9 mouse cellular contexts compared by ENCODE assay signal in genomic region chr6:121462628-121463340, GRCm38 (mm10). TPM values are rescaled to one million over a fixed set of nuclear protein-coding genes. Genes with fewer than 3 reads are reported as not detected.
DNase-seq lines count a peak whose midpoint lies in the region; ATAC-seq and TF ChIP-seq lines count a peak whose summit lies in the region.
"Had no signal": no experiment of that assay in that cellular context is flagged by ENCODE, and none has a peak within 500 bp of the region (broad histone marks: within the 10 kb centered on the region; RNA-seq: fewer than 3 reads in every experiment).

No protein-coding gene starts in this region.

- no peaks in the 10 kb centered on the region for H3K9me3 ChIP-seq in heart, embryonic 16.5 days (replicated peaks; ENCODE audit: control insufficient read depth, low read length)
- no peaks in the 10 kb centered on the region for H3K9me3 ChIP-seq in E14TG2a.4 (ENCODE audit: low read length)
- no peaks in the 10 kb centered on the region for H3K9me3 ChIP-seq in forebrain, embryonic 13.5 days (replicated peaks)
- no peaks in the 10 kb centered on the region for H3K9me3 ChIP-seq in liver, embryonic 12.5 days (replicated peaks)

- no peak overlapping the region for H3K4me3 ChIP-seq in heart, embryonic 16.5 days (ENCODE audit: low read length)
- peak overlapping the region; percentile 71 for H3K4me3 ChIP-seq in E14TG2a.4 (replicated peaks; ENCODE audit: low read length)
- no peak overlapping the region for H3K4me3 ChIP-seq in forebrain, embryonic 13.5 days
- H3K4me3 ChIP-seq in liver, embryonic 12.5 days = no peak overlapping the region

- H3K4me2 ChIP-seq in heart, embryonic 16.5 days (ENCODE audit: low read depth, low read length) = peak overlapping the region; percentile 8; the same call in 1 of the 2 replicates
- H3K4me2 ChIP-seq in forebrain, embryonic 13.5 days = peak overlapping the region; percentile 57
- H3K4me2 ChIP-seq in liver, embryonic 12.5 days = peak overlapping the region; percentile 31; the same call in 1 of the 2 replicates

- H3K27ac ChIP-seq in heart, embryonic 16.5 days (ENCODE audit: low read length) = no peak overlapping the region
- no peak overlapping the region for H3K27ac ChIP-seq in forebrain, embryonic 13.5 days
- no peak overlapping the region for H3K27ac ChIP-seq in liver, embryonic 12.5 days

- no peak for DNase-seq in heart, postnatal 4 days
- no peak for DNase-seq in urinary bladder, postnatal 4 days (ENCODE audit: low spot score in 2 of 2)
- DNase-seq in ovary, postnatal 10 days (ENCODE audit: low spot score) = no peak
- DNase-seq: retina, postnatal 1 day had no signal

- peaks cover 14% of the 10 kb centered on the region for H3K27me3 ChIP-seq in heart, embryonic 16.5 days (ENCODE audit: control insufficient read depth, insufficient read depth, low read length)
- H3K27me3 ChIP-seq in E14TG2a.4 (ENCODE audit: insufficient read depth, low read length) = peaks cover 71% of the 10 kb centered on the region
- peaks cover 13% of the 10 kb centered on the region; the same call in 1 of the 2 replicates for H3K27me3 ChIP-seq in forebrain, embryonic 13.5 days
- peaks cover 27% of the 10 kb centered on the region for H3K27me3 ChIP-seq in liver, embryonic 12.5 days (replicated peaks)

- H3K9ac ChIP-seq in heart, embryonic 16.5 days (ENCODE audit: low read length) = no peak overlapping the region
- no peak overlapping the region for H3K9ac ChIP-seq in forebrain, embryonic 13.5 days
- H3K9ac ChIP-seq in liver, embryonic 12.5 days = no peak overlapping the region

- no peak for ATAC-seq in heart, embryonic 16.5 days (replicated peaks; ENCODE audit: extremely low read depth, insufficient read depth, low FRiP score)
- peak; percentile 72 for ATAC-seq in forebrain, embryonic 13.5 days
- no peak for ATAC-seq in liver, embryonic 12.5 days
- ATAC-seq in cerebellum, adult (ENCODE audit: insufficient number of reproducible peaks, low FRiP score, low TSS enrichment) = no peak

- H3K36me3 ChIP-seq in heart, embryonic 16.5 days (ENCODE audit: control insufficient read depth, insufficient read depth) = no peaks in the 10 kb centered on the region
- H3K36me3 ChIP-seq in E14TG2a.4 (ENCODE audit: insufficient read depth, low read length) = no peaks in the 10 kb centered on the region
- H3K36me3 ChIP-seq in forebrain, embryonic 13.5 days (ENCODE audit: poor library complexity, severe bottlenecking) = no peaks in the 10 kb centered on the region
- no peaks in the 10 kb centered on the region for H3K36me3 ChIP-seq in liver, embryonic 12.5 days

- 3% methylated on average over 26 of the region's 28 CpGs for WGBS in heart, embryonic 16.5 days
- 7% methylated on average over 26 of the region's 28 CpGs for WGBS in forebrain, embryonic 13.5 days
- whole genome bisulfite sequencing in liver, embryonic 12.5 days (ENCODE audit: insufficient replicate concordance) = 5% methylated on average over 17 of the region's 28 CpGs

- TF ChIP-seq CTCF in E14TG2a.4 (conservative IDR thresholded peaks at IDR 0.05; ENCODE audit: low read length) = no peak

- H3K4me1 ChIP-seq in heart, embryonic 16.5 days (ENCODE audit: control insufficient read depth, insufficient read depth, low read length) = no peaks in the 10 kb centered on the region
- peaks cover 9% of the 10 kb centered on the region for H3K4me1 ChIP-seq in E14TG2a.4 (replicated peaks; ENCODE audit: low read depth, low read length)
- peaks cover 13% of the 10 kb centered on the region for H3K4me1 ChIP-seq in forebrain, embryonic 13.5 days
- 0 out of 2 replicates have a peak, but pooled peaks cover 3% of the 10 kb centered on the region for H3K4me1 ChIP-seq in liver, embryonic 12.5 days

RNA-seq across cellular contexts. Expression of gene Iqsec3, which starts 10.7 kb away (rescaled TPM):
- 0.02 TPM in 1 of 2 replicates, not detected in the other for polyA plus RNA-seq in heart, embryonic 16.5 days (2015; fragmentation: Nextera tagmentation; extraction: Ambion mirVana)
- total RNA-seq in heart, postnatal 4 days (2021) = under 1 TPM; 0.19 to 0.32 TPM
- polyA plus RNA-seq in forebrain, embryonic 13.5 days (2015; fragmentation: Nextera tagmentation; extraction: Ambion mirVana) = 2.7 and 3.5 TPM in 2 replicates
- polyA plus RNA-seq in liver, embryonic 12.5 days (2016; fragmentation: Nextera tagmentation; extraction: Ambion mirVana) = not detected in 2 replicates
